8 mouse cellular contexts compared by ENCODE assay signal in genomic region chr2:129801231-129802029, GRCm38 (mm10). TPM values are rescaled to one million over a fixed set of nuclear protein-coding genes. Genes with fewer than 3 reads are reported as not detected.
DNase-seq lines count a peak whose midpoint lies in the region; ATAC-seq and TF ChIP-seq lines count a peak whose summit lies in the region.

No protein-coding gene starts in this region.

- peaks cover 42% of the 10 kb centered on the region for H3K4me1 ChIP-seq in forebrain, embryonic 15.5 days
- peaks cover 23% of the 10 kb centered on the region for H3K4me1 ChIP-seq in liver, postnatal 0 days (ENCODE audit: insufficient read depth)
- H3K4me1 ChIP-seq in neural tube, embryonic 13.5 days (replicated peaks) = peaks cover 47% of the 10 kb centered on the region

- peak; percentile 85 for ATAC-seq in forebrain, embryonic 15.5 days (replicated peaks)
- ATAC-seq in liver, postnatal 0 days = peak; percentile 72
- ATAC-seq in neural tube, embryonic 13.5 days (ENCODE audit: low read depth) = peak; percentile 86

- under 1% methylated on average over 73 of the region's 73 CpGs for WGBS in forebrain, embryonic 15.5 days
- WGBS in liver, postnatal 0 days (ENCODE audit: insufficient replicate concordance) = 1% methylated on average over 71 of the region's 73 CpGs
- under 1% methylated on average over 72 of the region's 73 CpGs for WGBS in neural tube, embryonic 13.5 days

- TF ChIP-seq EP300 in liver, postnatal 0 days (IDR thresholded peaks at IDR 0.05; ENCODE audit: low read depth) = no peak; the same call in 1 of the 2 replicates

- H3K27me3 ChIP-seq in forebrain, embryonic 15.5 days = no peaks in the 10 kb centered on the region
- H3K27me3 ChIP-seq in liver, postnatal 0 days (ENCODE audit: insufficient read depth, low read length) = no peaks in the 10 kb centered on the region
- H3K27me3 ChIP-seq in neural tube, embryonic 13.5 days = no peaks in the 10 kb centered on the region

- peak; percentile 65 for DNase-seq in ES-CJ7 (ENCODE audit: low read depth, low spot score)
- DNase-seq in cerebellum, adult 11 months = peak; percentile 88
- peak; percentile 94 to 97 for DNase-seq in heart, postnatal 14 days
- DNase-seq in layer of hippocampus, adult 11-12 months (ENCODE audit: low spot score) = peak; percentile 91
- DNase-seq in liver, postnatal 0 days = peak; percentile 90
- peak; percentile 88 for DNase-seq in telencephalon, adult 2 months (ENCODE audit: low read depth, low spot score)

- H3K4me3 ChIP-seq in forebrain, embryonic 15.5 days = peak overlapping the region; percentile 99
- H3K4me3 ChIP-seq in liver, postnatal 0 days (ENCODE audit: low read depth, low read length) = peak overlapping the region; percentile 72
- peak overlapping the region; percentile 95 for H3K4me3 ChIP-seq in neural tube, embryonic 13.5 days

- intact Hi-C loops in heart, postnatal 14 days (cut with DNase I) = loop anchor here (2.0 to 5.0 kb wide), 3 partner anchors 17 to 377 kb away; partner anchors contain the start of gene Snrpb

- TF ChIP-seq CTCF in liver, postnatal 0 days (IDR thresholded peaks at IDR 0.05; ENCODE audit: low read depth) = no peak

- no peaks in the 10 kb centered on the region for H3K36me3 ChIP-seq in forebrain, embryonic 15.5 days
- peaks cover 18% of the 10 kb centered on the region for H3K36me3 ChIP-seq in liver, postnatal 0 days (replicated peaks; ENCODE audit: insufficient read depth, low read length)
- H3K36me3 ChIP-seq in neural tube, embryonic 13.5 days = 0 out of 2 replicates have a peak, but pooled peaks cover 11% of the 10 kb centered on the region

- H3K9me3 ChIP-seq in forebrain, embryonic 15.5 days = no peaks in the 10 kb centered on the region
- no peaks in the 10 kb centered on the region for H3K9me3 ChIP-seq in liver, postnatal 0 days (ENCODE audit: low read length)
- H3K9me3 ChIP-seq in neural tube, embryonic 13.5 days = no peaks in the 10 kb centered on the region

- peak overlapping the region; percentile 75 for H3K4me2 ChIP-seq in forebrain, embryonic 15.5 days (replicated peaks)
- peak overlapping the region; percentile 93 for H3K4me2 ChIP-seq in liver, postnatal 0 days (ENCODE audit: low read depth, low read length)
- peak overlapping the region; percentile 85 for H3K4me2 ChIP-seq in neural tube, embryonic 13.5 days

- H3K9ac ChIP-seq in forebrain, embryonic 15.5 days (replicated peaks) = peak overlapping the region; percentile 98
- H3K9ac ChIP-seq in liver, postnatal 0 days (replicated peaks) = peak overlapping the region; percentile 79
- H3K9ac ChIP-seq in neural tube, embryonic 13.5 days = peak overlapping the region; percentile 90

- H3K27ac ChIP-seq in forebrain, embryonic 15.5 days (replicated peaks) = peak overlapping the region; percentile 98
- H3K27ac ChIP-seq in liver, postnatal 0 days (ENCODE audit: low read depth) = peak overlapping the region; percentile 82
- H3K27ac ChIP-seq in neural tube, embryonic 13.5 days (replicated peaks) = peak overlapping the region; percentile 98

RNA-seq across cellular contexts. Expression of gene Stk35, which starts 1.1 kb away (rescaled TPM):
- 10.3 and 10.6 TPM in 2 replicates for polyA plus RNA-seq in forebrain, embryonic 15.5 days (2015; fragmentation: Nextera tagmentation; extraction: Ambion mirVana)
- total RNA-seq in heart, postnatal 14 days (2021) = 10 to 100 TPM; 13.9 to 14.3 TPM
- 2.7 TPM in 2 replicates for polyA plus RNA-seq in liver, postnatal 0 days (2015; fragmentation: Nextera tagmentation; extraction: Ambion mirVana)
- 7.5 and 8.0 TPM in 2 replicates for polyA plus RNA-seq in neural tube, embryonic 13.5 days (2015; fragmentation: Nextera tagmentation; extraction: Ambion mirVana)

Comparison
In these comparisons a context has a peak if more than half of its experiments do, and no peak if none do; other contexts are left out.
1. Peak in every context shown above with its lines: DNase-seq, ATAC-seq, H3K4me3 ChIP-seq and H3K27ac ChIP-seq.